Mouse (Mus musculus) urinary bladder, postnatal 14 days (tissue): Measurements from ENCODE around the gene Pcp4l1.
"Not testable (repeated sequence)": the region's sequence is repeated elsewhere in the genome, so short reads cannot be mapped to it uniquely, and the experiment has no call there.

ENCODE experiments used
- DNase-seq: peaks from one replicate; pipeline ENCODE4 v3.0.0; 2021; ENCODE audit warnings: low spot score

Gene Pcp4l1

DNA sequence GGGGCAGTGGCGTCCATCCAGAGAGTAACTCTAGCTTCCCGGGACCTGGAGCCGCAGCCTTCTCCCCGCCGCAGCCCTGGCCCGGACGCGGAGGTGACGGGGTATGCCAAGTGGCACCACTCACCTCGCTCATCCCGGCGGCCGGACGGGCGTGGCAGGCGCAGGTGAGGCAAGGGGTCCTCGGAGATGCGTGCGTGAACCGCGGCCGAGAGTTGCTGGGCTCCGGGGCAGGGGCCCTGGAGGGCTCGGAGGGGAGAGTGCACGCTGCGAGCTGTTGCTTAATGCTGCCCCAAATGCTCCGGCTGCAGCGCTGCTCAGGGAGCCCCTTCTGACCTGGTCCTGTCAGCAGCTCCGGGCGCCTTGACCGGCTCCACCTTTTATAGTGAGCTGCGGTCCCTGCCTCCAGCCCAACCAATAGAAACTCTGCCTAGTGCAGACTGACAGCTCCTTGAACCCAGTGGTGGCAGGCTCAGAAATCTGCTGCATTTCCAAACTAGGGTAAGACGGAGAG is at the start of gene Pcp4l1:
Gene Pcp4l1 (minus strand): TSS at position 382 of the 511 bp plus-strand sequence.
- DNase-seq: peak; percentile 43

DNA sequence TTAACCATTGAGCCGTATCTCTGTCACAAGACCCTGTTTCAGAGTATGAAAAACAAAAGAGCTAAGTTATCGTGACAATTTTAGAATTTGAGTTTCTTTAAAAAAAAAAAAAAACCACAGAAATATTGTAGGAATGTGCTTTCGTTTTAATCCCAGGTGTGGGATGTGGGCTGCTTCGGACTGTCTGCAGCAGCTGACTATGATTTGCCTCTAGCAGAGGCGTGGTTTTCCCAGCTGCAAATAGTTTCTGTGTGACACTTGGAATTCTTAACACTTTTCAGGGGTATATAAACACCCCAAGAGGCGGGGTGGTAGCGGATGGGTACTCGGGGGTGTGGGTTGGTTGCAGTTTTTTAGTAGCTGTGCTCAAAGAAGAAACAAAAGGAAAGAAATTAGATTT is 49.3 kb upstream of the Pcp4l1 start:
- DNase-seq: no peak

DNA sequence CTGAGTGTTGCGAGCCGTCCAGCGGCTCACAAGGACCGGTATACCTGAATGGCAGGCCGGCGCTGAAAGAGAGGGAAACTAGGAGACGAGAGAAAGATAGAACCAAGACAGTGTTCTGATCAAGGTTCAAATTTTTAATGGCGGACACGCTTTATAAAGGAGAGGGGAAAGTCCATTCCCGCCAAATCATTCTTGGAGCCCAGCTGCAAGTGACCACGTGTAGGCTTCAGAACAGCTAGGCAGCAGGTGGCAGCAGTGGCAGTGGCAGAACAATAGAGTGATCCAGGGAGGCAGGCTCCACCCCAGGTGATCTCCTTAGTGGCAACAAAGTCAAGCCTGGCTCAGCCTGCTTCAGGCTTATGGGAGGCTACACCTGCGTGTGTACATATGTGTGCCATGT is 45.9 kb upstream of the Pcp4l1 start:
- DNase-seq: not testable (repeated sequence)

DNA sequence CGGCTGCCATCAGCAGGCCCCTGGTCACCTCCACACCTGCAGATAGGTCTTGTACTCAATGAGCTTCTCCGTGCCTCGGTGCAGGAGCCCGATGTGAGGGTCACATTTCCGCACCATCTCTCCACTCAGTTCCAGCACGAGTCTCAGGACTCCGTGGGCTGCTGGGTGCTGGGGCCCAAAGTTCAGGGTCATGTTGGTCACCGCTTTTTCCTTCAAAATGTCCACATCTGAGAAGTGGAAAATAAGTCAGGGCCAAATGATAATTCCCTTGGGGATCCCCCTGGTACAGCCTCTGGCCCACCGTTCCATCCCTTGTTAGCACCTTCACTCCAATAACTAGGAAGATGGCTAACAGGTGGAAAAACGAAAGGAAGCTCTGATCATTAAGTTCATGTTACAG is 44.8 kb upstream of the Pcp4l1 start:
- no peak for DNase-seq

DNA sequence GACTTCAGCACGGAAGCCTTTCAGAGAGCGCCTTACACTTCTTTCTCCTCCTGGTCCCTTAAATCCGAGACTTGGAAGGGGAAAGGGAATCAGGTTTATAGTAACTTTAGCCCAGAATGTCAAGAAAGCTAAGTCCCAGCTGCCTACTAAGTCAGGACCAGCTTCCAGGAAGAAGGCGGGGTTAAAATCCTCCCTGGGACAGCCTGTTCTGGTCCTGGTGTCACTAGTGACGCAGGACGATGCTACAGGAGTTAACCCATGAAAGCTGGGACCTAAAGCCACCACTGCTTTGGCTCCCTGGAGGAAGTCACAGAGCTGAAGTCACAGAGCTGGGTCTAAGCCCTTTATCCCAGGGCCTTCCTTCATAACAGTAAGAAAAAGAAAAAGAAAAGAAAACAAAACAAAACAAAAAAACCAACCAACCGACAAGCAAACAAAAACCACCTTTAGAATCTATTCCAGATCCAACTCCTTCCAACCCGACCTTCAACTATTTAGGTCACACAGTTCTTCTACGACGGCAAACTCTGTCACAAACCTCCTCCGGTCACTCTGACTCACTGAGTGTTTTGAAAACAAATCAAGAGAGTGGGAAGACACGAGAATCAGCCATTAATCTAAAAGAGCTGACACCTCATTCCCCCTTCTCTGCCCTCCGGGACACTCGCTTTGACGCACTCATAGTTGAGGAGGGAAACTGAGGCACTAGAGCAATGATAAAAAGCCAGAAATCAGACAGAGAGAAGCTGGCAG is 44.1 kb upstream of the Pcp4l1 start:
- DNase-seq: peak; percentile 64

DNA sequence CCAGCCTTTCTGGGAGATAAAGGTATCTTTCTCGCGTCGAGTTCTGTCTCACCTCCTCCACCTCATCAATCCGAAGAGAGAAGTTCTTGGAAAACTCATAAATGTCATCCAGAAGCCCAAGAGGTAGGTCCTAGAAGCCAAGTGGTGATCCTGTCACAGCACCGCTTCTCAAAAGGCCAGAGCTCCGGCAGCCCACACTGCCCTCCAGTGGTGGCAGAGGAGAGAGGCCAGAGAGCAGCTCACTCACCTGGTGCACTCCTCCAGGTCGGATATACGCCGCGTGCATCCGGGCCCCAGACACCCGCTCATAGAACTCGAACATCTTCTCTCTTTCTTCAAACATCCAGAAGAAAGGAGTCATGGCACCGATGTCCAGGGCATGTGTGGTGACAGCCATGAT is 42.4 kb upstream of the Pcp4l1 start:
- peak; percentile 54 for DNase-seq

DNA sequence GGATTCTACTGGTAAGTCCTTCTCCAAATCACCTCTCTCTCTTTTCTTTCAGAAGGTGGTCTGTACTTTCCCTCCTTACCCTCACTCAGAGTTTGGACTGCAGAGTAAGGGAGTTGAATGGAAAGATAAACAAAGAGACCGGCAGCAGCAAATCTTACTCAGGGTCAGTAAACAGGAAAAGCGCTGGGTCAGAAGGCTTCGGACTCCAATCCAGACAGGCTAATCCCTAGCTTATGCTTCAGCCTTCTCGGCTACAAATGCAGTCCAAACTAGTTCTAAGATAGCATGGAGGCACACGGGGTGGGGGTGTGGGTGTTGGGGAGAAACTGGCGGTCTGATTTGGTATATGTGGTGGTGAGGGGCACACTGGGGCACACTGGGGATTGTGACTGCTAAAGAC is 41.4 kb upstream of the Pcp4l1 start:
- DNase-seq: no peak

DNA sequence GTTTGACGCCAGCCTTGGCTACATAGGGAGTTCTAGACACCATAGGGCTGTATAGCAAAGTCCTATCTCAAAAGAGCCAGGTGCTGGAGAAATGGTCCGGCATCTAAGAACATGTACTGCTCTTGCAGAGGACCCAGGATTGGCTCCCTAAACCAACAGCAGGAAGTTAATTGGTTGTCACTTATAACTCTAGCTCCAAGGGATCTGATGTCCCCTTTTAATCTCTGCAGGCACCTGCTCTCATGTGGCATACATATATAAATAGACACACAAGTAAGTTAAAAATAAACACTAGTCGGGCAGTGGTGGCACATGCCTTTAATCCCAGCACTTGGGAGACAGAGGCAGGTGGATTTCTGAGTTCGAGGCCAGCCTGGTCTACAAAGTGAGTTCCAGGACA is 39.7 kb upstream of the Pcp4l1 start:
- DNase-seq: no peak

DNA sequence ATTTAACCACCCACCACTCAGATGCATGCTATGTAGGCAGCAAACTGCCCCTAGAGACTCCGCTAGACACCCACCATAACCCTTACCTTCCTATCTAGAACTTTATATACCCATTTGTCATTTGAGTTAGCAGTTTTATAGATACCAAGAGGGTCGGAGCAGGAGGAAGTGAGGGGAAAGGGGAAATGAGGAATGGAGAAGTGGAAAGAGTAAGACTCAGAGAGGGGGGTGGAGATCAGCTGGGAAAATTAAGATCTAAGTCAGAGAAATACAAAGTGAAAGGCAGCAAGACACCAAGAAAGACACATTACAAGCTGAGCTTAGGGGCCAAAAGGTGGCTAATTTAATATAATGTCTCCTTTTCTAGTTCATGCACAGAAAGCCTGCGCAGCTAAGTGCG is 38.5 kb upstream of the Pcp4l1 start:
- DNase-seq: no peak

DNA sequence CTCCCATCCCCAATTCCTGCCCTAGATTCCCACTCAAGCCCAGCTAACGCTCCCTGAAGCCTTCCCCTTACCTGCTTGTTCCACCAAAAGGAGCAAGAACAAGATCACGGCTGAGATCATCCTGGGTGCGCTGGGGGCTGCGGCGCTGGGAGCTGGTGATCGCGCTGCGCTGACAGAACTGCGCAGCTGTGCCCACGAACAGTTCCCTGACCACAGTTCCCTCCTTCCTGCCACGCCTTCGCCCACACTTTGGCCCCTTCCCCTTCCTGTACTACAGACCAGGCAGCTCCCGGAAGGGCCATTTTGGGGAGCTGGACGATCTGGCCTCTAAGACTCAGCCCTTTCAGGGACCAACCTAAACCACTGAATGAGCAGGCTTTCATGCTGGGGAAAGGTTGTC is 38.1 kb upstream of the Pcp4l1 start, which contains the start of gene Fcer1g:
Gene Fcer1g (minus strand): TSS at position 240 of the 400 bp plus-strand sequence.
- no peak for DNase-seq

DNA sequence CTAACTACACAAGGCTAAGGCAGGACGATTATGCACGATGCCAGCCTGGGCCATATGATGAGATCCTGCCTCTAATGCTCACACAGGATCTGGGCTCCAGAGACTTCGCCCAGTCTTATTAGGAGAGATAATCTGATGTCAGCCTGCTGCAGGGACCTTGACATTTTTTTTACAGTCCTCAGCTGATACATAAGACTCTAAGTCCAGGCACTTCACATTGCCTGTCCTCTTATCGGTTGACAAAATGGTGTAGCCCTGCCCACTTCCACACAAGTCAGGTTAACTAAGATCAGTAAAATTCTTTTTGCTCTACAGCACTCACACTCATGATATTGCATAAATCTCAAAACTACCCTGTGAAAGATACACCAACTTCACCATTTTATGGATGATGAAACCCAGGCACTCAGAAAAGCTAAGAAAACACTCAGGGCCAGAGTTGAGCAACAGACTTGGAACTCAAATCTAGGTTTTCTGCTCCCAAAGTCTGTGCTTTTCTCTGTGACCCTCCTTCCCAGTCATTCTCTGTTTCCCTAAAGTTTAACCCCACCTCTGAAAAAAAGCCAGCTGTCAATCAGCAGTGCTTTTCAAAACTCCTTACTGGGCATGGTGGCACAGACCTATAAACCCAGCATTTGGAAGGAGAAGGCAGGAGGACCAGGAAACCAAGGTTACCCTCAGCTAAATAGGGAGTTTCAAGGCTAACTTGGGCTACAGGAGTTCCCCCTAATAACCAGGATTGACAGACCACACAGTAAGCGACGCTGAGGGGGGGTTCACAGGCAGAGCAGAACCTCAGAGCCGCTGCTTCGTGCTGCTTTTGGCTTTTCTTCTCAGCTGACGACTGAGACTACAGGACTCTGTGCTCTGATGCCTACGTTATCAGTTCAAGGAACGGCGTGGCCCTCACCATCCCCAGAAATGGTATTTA is 37.0 kb upstream of the Pcp4l1 start:
- no peak for DNase-seq

DNA sequence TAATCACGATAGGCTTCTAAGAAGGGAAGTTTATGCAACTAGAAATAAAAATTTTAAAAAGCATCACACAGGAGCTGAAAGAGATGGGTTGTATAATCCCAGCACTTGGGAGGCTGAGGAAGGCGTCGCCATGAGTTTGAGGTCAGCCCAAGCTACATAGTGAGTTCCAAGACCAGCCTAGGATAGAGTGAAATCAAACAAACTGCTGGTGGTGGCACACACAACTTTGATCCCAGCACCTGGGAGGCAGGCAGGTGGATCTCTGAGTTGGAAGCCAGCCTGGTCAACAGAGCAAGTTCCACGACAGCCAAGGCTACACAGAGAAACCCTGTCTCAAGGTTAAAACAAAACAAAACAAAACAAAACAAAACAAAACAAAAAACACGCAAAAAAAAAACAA is 36.3 kb upstream of the Pcp4l1 start:
- no peak for DNase-seq

DNA sequence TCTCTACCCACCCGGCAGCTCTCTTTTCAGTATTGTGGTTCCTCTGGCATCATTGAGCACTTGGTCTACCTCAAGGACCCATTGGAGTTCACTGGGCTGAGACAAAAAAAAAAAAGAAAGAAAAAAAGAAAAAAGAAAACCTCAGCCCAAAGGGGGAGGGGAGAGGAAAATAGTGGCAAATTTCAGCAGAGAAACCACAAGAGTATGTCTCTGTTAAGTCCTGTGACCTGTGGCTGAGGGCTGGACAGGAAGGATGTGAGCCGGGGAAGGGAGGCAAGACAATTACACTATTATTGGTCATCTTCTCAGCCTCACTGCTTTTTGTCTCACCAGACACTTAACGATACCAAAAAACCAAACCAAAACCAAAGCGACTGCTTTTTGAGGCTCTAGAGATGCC is 35.8 kb upstream of the Pcp4l1 start:
- no peak for DNase-seq

DNA sequence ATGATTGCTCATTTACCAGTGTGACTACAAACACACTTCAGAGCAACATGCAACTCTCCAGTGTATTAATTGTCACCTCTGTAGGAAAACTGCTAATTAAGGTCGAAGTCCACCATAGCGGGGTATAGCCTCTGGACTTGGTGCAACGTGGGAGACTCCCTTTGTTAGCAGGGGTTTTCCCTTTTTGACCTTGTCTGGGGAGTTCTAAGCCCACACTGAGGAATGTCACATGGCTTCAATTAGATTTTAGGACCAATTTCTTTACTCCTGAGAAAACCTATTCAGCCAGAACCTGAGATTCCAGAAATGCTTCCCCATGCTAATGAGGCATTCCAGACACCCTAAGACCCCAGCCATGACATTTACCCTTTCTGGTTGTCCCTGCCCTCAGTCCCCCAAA is 34.1 kb upstream of the Pcp4l1 start:
- DNase-seq: no peak

DNA sequence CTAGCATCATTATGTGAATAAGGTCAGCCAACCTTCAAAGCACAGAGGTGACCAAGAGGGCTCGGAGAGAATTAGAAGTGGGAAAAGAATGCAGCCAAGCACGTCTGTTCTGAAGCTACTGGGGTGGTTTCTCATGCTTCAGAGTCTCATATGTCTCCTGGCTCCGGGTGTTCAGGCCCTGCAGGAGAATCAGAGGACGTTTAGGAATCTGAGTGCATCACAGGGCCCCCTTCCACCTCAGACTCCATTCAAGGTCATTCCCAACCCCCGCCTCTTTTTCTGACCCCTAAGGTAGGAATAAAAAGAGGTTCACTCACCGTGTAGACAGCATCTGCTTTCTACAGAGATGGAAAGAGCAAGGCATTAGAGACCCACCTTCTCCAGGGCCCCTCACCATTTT is 33.7 kb upstream of the Pcp4l1 start:
- DNase-seq: no peak

DNA sequence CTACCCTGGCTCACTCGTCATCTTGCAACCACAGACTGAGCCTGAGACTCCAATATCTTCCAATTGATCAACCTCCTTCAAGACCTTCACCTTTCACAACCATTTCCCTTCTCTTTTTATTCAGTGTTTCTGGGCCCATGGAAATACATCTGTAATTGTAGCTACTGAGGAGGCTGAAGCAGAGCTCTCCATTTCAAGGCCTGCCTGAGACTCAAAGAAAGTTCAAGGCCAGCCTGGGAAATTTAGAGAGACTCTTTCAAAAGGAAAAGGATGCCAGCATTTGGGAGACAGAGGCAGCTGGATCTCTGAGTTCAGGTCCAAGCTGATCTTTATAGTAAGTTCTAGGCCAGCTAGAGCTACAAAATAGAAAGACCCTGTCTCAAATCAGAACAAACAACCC is 31.8 kb upstream of the Pcp4l1 start:
- DNase-seq: no peak

DNA sequence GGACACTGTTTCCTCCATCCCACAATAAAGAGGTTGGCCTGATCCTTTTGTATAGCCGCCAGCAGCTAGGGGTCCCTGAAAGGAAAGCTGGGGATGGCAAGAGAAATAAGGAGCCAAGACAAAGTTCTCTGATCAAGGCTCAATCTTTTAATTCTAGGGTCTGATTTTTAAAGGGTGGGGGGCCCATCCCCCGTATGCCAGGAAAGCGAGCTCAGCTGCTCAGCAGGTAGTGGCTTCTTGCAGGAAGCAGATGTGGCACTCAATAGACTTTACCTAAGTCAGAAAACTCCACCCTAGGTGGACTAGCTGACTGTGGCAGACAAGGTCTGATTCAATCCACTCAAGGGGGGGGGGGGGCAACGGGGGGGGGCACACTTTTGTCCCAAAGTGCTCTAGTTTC is 30.7 kb upstream of the Pcp4l1 start:
- no peak for DNase-seq

DNA sequence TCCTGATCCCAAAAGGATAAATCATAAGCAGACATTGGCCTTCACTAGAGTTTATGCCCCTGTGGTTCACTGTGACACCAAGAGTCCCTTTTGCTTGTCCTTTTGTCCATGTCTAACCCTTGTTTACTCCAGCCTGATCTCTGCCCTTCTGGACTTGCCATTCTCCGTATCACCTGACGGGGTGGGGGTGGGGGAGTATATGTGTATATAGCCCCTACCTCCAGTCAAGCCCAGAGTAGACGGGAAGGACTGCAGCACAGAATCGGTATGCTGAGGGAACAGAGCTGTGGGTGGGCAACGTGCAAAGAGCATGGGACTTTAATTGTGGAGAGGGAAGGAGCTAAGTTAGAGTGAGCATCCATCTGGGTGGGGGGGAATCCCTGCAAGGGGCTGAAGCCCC is 28.8 kb upstream of the Pcp4l1 start, which contains the start of gene Apoa2:
Gene Apoa2 (plus strand): TSS at position 198 of the 400 bp plus-strand sequence.
- DNase-seq: no peak

DNA sequence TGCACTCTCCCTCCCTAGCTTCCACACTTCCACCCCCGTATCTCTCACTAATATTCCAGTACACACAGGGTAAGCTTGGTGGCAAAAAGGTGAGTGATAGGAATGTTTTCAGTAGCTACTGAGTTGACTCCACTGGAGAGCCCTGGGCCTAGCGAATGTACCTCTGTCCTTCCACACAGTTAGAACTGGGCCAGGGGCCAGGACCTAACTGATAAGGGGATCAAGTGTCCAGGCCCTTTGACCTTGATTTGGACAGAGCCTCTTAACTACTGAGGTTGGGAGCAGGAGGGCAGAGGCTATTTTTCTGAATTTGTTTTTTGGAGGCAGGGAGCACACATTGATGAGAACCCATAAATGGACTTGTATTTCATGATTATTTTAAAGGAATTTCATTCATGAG is 27.7 kb upstream of the Pcp4l1 start:
- DNase-seq: no peak

DNA sequence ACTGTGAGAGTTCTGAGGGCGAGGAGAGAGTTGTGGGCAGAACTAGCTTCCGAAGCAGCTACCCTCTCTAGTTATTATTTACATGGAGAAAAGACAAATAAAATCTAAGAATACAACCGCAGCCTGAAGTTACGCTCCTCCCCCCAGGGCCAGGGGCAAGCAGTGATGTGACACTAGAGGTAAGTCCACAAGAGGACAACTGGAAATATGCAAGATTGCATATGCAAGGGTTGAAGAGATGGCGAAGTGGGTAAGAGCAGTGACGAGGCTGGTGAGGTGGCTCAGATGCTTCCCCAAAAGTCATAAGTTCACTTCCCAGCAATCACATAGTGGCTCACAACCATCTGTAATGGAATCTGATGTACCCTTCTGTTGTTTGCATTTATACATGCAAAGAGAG is 27.1 kb upstream of the Pcp4l1 start:
- DNase-seq: no peak

DNA sequence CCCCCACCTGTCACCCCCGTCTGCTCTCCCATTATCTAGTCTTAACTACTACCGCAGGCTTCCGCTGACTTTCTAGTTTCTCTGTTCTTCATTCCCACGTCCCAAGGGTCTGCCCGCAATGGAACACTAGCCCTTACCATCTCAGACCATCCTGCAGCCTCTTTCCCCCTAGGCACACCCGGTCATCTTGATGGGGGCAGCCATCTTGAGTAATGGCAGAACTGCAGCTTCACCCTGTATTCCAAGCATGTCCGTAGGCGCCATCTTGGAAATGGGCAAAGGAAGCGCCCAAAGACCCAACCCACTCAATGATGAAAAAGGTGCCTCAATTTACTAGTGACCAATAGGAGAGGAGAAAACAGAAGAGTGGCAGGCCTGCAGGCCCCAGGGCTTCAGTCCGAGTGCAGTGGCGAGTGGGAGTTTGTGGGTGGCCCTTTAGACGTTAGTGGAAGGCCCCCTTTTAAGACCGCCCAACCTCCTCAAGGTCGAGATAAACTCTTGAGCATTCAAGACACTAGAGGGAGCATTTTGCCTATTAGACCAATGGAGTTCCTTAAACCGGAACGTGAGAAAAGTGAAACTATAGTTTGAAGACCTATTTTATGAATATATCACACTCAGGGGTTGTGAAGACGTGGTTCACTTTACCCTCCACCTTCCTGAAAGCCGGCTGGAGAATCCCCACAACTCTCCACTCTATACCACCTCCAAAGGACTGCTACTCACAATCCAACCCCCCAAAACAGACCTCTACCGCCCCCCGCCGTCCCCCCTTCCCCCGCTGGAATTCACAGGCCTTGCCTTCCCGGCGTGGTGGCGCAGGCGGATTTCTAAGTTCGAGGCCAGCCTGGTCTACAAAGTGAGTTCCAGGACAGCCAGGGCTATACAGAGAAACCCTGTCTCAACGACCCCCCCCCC is 26.4 kb upstream of the Pcp4l1 start, which contains the start of gene Tomm40l:
Gene Tomm40l (minus strand): TSS at position 277 of the 918 bp plus-strand sequence.
- peak; percentile 92 for DNase-seq
